Mouse (Mus musculus): ENCODE data around the gene Ltbp3. TPM values are rescaled to one million over a fixed set of nuclear protein-coding genes. Genes with fewer than 3 reads are reported as not detected.

The Ltbp3 gene
- total and polyA plus RNA-seq, 3 experiments, result 174 to 737 (median 246) TPM

DNA sequence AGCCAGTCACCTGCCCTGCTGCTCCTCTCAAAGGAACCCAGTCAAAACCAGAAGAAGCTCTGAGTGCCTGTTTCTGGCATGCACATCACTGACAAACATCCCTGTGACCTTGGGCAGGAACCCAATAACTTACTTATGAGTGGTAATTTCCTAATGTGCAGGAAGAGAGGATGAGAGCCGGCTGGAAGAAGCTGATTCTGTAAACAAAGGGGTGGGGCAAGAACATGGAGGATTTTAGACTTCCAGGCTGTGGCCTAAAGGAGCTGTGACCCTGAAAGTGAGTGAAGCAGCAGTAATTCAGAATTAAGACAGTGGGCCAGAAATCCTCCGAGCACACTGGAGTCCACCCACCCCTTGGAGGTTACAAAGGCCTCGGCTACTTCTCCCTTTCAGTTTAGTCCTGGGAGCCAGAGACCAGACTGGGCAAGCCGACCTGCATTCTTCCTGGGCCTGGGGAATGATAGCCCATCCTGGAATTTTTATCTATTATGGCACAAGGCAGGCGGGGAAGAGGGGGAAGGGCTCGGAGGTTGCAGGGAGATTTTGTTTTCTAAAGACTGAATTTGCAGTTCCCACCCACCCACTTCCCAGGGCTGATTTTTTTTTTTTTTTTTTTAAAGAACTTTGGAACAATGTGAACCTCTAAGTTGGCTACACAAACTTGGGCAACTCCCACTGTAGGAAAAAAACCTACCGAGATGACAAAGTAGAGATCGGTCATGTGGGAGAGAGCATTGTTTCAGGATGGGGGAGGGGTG, 65.5 kb downstream of the Ltbp3 start:
- DNase-seq, result peak; percentile 87

DNA sequence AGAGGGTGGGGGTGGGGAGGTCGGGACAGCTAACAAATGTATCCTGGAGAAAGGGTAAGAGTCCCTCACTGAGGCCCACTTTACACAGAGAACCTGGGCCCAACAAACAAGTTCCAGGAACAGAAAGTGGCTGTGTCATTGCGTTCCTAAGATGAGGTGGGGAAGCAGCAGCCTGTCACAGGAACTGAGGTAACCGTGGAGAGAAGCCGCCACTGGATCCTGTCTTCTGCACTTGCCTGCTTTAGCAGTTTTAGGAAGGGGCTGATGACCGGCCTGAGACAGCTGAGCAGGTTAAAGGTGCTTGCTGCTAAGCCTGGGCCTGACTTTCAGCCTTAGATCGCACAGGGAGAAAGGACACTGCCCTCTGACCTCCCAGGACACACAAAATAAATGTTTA, 66.1 kb downstream of the Ltbp3 start:
- DNase-seq, result no peak

DNA sequence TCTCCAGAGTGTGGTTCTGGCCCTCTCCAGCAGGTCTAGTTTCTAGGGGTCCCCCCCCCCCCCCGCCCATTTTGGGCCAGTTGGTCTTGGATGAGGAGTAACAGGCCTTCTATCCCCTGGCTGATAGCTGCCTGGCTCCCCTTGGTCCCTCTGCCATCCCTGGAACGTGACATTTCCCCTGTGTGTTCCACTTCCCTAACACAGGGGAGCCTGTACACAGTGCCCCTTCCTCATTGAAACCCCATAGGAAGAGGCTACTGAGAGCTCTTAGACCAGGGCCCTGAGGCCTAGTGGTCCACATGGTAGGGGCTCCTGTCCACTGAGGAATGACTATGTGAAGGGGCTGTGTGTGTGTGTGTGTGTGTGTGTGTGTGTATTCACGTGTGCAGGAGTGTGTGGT, 67.0 kb downstream of the Ltbp3 start:
- DNase-seq, result no peak

Other genes starting within 250 kb of the Ltbp3 start
- gene 1700020D05Rik, start 237.1 kb upstream of the Ltbp3 start, total RNA-seq (2021), result 1 to 10 TPM in 1 of 2 experiments, under 1 TPM in 1; 0.86 to 1.1 TPM
- 1.0 and 1.2 TPM in 2 replicates for gene 1700020D05Rik, start 237.1 kb upstream of the Ltbp3 start, polyA plus RNA-seq (2012; rRNA removed)
- gene Snx32, start 230.4 kb upstream of the Ltbp3 start, total RNA-seq (2021), result 10 to 100 TPM; 12.2 to 14.1 TPM
- 13.0 and 15.0 TPM in 2 replicates for gene Snx32, start 230.4 kb upstream of the Ltbp3 start, polyA plus RNA-seq (2012; rRNA removed)
- not detected for gene Ovol1, start 180.3 kb upstream of the Ltbp3 start, total RNA-seq (2021)
- not detected in 2 replicates for gene Ovol1, start 180.3 kb upstream of the Ltbp3 start, polyA plus RNA-seq (2012; rRNA removed)
- gene Ap5b1, start 172.9 kb upstream of the Ltbp3 start, total RNA-seq (2021), result 1 to 10 TPM; 8.4 to 9.4 TPM
- 12.8 and 16.8 TPM in 2 replicates for gene Ap5b1, start 172.9 kb upstream of the Ltbp3 start, polyA plus RNA-seq (2012; rRNA removed)
- 100 to 1,000 TPM; 109 to 147 TPM for gene Rnaseh2c, start 139.0 kb upstream of the Ltbp3 start, total RNA-seq (2021)
- 97.9 and 99.7 TPM in 2 replicates for gene Rnaseh2c, start 139.0 kb upstream of the Ltbp3 start, polyA plus RNA-seq (2012; rRNA removed)
- gene Kat5, start 130.7 kb upstream of the Ltbp3 start, total RNA-seq (2021), result 10 to 100 TPM; 75.5 to 76.9 TPM
- gene Kat5, start 130.7 kb upstream of the Ltbp3 start, polyA plus RNA-seq (2012; rRNA removed), result 43.8 and 54.1 TPM in 2 replicates
- 100 to 1,000 TPM in 1 of 2 experiments, 10 to 100 TPM in 1; 89.8 to 149 TPM for gene Rela, start 103.4 kb upstream of the Ltbp3 start, total RNA-seq (2021)
- 163 and 221 TPM in 2 replicates for gene Rela, start 103.4 kb upstream of the Ltbp3 start, polyA plus RNA-seq (2012; rRNA removed)
- gene Sipa1, start 77.2 kb upstream of the Ltbp3 start, total RNA-seq (2021), result 10 to 100 TPM; 39.8 to 62.1 TPM
- 165 and 177 TPM in 2 replicates for gene Sipa1, start 77.2 kb upstream of the Ltbp3 start, polyA plus RNA-seq (2012; rRNA removed)
- gene Map3k11, start 52.2 kb upstream of the Ltbp3 start, total RNA-seq (2021), result 10 to 100 TPM; 42.6 to 44.2 TPM
- 102 and 104 TPM in 2 replicates for gene Map3k11, start 52.2 kb upstream of the Ltbp3 start, polyA plus RNA-seq (2012; rRNA removed)
- gene Pcnx3, start 52.0 kb upstream of the Ltbp3 start, total RNA-seq (2021), result 10 to 100 TPM; 88.9 to 90.8 TPM
- 330 and 358 TPM in 2 replicates for gene Pcnx3, start 52.0 kb upstream of the Ltbp3 start, polyA plus RNA-seq (2012; rRNA removed)
- gene Kcnk7, start 36.5 kb upstream of the Ltbp3 start, total RNA-seq (2021), result not detected
- not detected in 2 replicates for gene Kcnk7, start 36.5 kb upstream of the Ltbp3 start, polyA plus RNA-seq (2012; rRNA removed)
- 10 to 100 TPM; 30.3 to 31.6 TPM for gene Ehbp1l1, start 14.6 kb upstream of the Ltbp3 start, total RNA-seq (2021)
- 47.6 and 49.2 TPM in 2 replicates for gene Ehbp1l1, start 14.6 kb upstream of the Ltbp3 start, polyA plus RNA-seq (2012; rRNA removed)
- gene Fam89b, start 11.3 kb upstream of the Ltbp3 start, total RNA-seq (2021), result 10 to 100 TPM; 58.1 to 68.4 TPM
- 443 and 466 TPM in 2 replicates for gene Fam89b, start 11.3 kb upstream of the Ltbp3 start, polyA plus RNA-seq (2012; rRNA removed)
- gene Scyl1, start 30.5 kb downstream of the Ltbp3 start, total RNA-seq (2021), result 100 to 1,000 TPM; 106 to 109 TPM
- gene Scyl1, start 30.5 kb downstream of the Ltbp3 start, polyA plus RNA-seq (2012; rRNA removed), result 119 and 125 TPM in 2 replicates
- 10 to 100 TPM; 41.2 to 51.4 TPM for gene Frmd8, start 134.4 kb downstream of the Ltbp3 start, total RNA-seq (2021)
- 27.8 and 36.4 TPM in 2 replicates for gene Frmd8, start 134.4 kb downstream of the Ltbp3 start, polyA plus RNA-seq (2012; rRNA removed)
- 10 to 100 TPM; 15.5 to 36.2 TPM for gene Slc25a45, start 136.9 kb downstream of the Ltbp3 start, total RNA-seq (2021)
- 42.4 and 44.6 TPM in 2 replicates for gene Slc25a45, start 136.9 kb downstream of the Ltbp3 start, polyA plus RNA-seq (2012; rRNA removed)
- 1 to 10 TPM; 1.0 to 1.1 TPM for gene Tigd3, start 153.2 kb downstream of the Ltbp3 start, total RNA-seq (2021)
- gene Tigd3, start 153.2 kb downstream of the Ltbp3 start, polyA plus RNA-seq (2012; rRNA removed), result 0.48 and 0.53 TPM in 2 replicates
- 100 to 1,000 TPM in 1 of 2 experiments, 10 to 100 TPM in 1; 90.6 to 125 TPM for gene Dpf2, start 172.1 kb downstream of the Ltbp3 start, total RNA-seq (2021)
- 51.7 and 56.3 TPM in 2 replicates for gene Dpf2, start 172.1 kb downstream of the Ltbp3 start, polyA plus RNA-seq (2012; rRNA removed)
- gene Cdc42ep2, start 183.9 kb downstream of the Ltbp3 start, total RNA-seq (2021), result 1 to 10 TPM; 5.5 to 8.0 TPM
- gene Cdc42ep2, start 183.9 kb downstream of the Ltbp3 start, polyA plus RNA-seq (2012; rRNA removed), result 5.6 and 5.9 TPM in 2 replicates
- gene Pola2, start 223.3 kb downstream of the Ltbp3 start, total RNA-seq (2021), result 10 to 100 TPM; 15.9 to 20.4 TPM
- 36.0 and 41.0 TPM in 2 replicates for gene Pola2, start 223.3 kb downstream of the Ltbp3 start, polyA plus RNA-seq (2012; rRNA removed)
- not detected for gene Slc22a20, start 245.2 kb downstream of the Ltbp3 start, total RNA-seq (2021)
- not detected in 2 replicates for gene Slc22a20, start 245.2 kb downstream of the Ltbp3 start, polyA plus RNA-seq (2012; rRNA removed)

All from adrenal gland, adult 2 months (tissue).